Mouse (Mus musculus) forebrain, postnatal 0 days (tissue): ENCODE data around the gene Brdt. TPM values are rescaled to one million over a fixed set of nuclear protein-coding genes. Genes with fewer than 3 reads are reported as not detected.

Experiments
- ATAC-seq: fragments of 200-750 bp; cut with Nextera tagmentation; 2 replicates; pipeline ENCODE4 v1.8.0; 2017; ENCODE audit warnings: mild to moderate bottlenecking, moderate library complexity
- DNase-seq: peaks from one replicate; pipeline ENCODE4 v3.0.0-alpha.2; 2015
- H3K27ac ChIP-seq: fragments of 300-500 bp; sonication (generic); 2 replicates; pipeline ENCODE4 v1.5.1; 2014; ENCODE audit warnings: low read depth, mild to moderate bottlenecking, antibody characterized with exemption, low read length, moderate library complexity, mixed read lengths
- H3K27me3 ChIP-seq: fragments of 300-500 bp; sonication (generic); 2 replicates; pipeline ENCODE4 v1.6.1; 2014; ENCODE audit warnings: mild to moderate bottlenecking, low read length, mixed read lengths; ENCODE audit not compliant: insufficient read depth
- H3K36me3 ChIP-seq: fragments of 300-500 bp; sonication (generic); 2 replicates; pipeline ENCODE4 v1.6.1; 2014; ENCODE audit warnings: mild to moderate bottlenecking, moderate library complexity; ENCODE audit not compliant: insufficient read depth
- H3K4me1 ChIP-seq: fragments of 300-500 bp; sonication (generic); 2 replicates; pipeline ENCODE4 v1.6.1; 2014; ENCODE audit warnings: antibody characterized with exemption; ENCODE audit not compliant: insufficient read depth
- H3K4me2 ChIP-seq: fragments of 300-500 bp; sonication (generic); 2 replicates; pipeline ENCODE4 v1.6.1; 2014; ENCODE audit warnings: low read depth, mild to moderate bottlenecking, moderate library complexity
- H3K4me3 ChIP-seq: fragments of 300-500 bp; sonication (generic); 2 replicates; pipeline ENCODE4 v1.5.1; 2014; ENCODE audit warnings: low read depth, low read length, mixed read lengths
- H3K9ac ChIP-seq: fragments of 300-500 bp; sonication (generic); 2 replicates; pipeline ENCODE4 v1.6.1; 2014; ENCODE audit warnings: mild to moderate bottlenecking
- H3K9me3 ChIP-seq: fragments of 300-500 bp; sonication (generic); 2 replicates; pipeline ENCODE4 v1.6.1; 2016; ENCODE audit warnings: low read length
- CTCF ChIP-seq: sonication (generic); IDR thresholded peaks from 2 replicates; pipeline ENCODE4 v1.5.1; 2016; ENCODE audit warnings: antibody characterized with exemption, control low read depth, low read depth
- WGBS: fragments of 180-500 bp; shearing (Covaris S2); extraction: QIAGEN DNeasy Blood & Tissue Kit; methylation state at CpG from one replicate; pipeline ENCODE4 v1.1.7; 2014; 5-methylcytosine and 5-hydroxymethylcytosine counted together
- polyA plus RNA-seq: library from polyadenylated mRNA; unstranded; fragments of >200 nt; fragmentation: Nextera tagmentation; extraction: Ambion mirVana; gene quantifications from 2 replicates; pipeline ENCODE4 v1.2.1, GENCODE M21; 2015
- total RNA-seq: library from RNA; depleted of rRNA; stranded (reverse); fragments of >200 nt; gene quantifications from 2 replicates; pipeline ENCODE4 v1.2.3, GENCODE M21; 2014

Gene Brdt
- total and polyA plus RNA-seq, 2 experiments from 2014 or later, result 2.3 to 4.3 TPM

GRCm38 (mm10) chr5:107288427-107289233 is 42.3 kb upstream of the Brdt start:
- Histone ChIP-seq H3K36me3 (no peaks in the 10 kb centered on the region), H3K27ac (no peak overlapping the region)

GRCm38 (mm10) chr5:107289234-107289764 is 41.7 kb upstream of the Brdt start, which contains the start of gene Tgfbr3:
Tgfbr3 (minus strand) TSS chr5:107289629.
- peak; percentile 63 for TF ChIP-seq CTCF
- Histone ChIP-seq H3K9me3 (no peaks in the 10 kb centered on the region), H3K4me2 (peak within 1 kb of the TSS; percentile 100), H3K36me3 (no peaks in the 10 kb centered on the region), H3K4me1 (peaks cover 5% of the 10 kb centered on the region; the same call in 1 of the 2 replicates), H3K4me3 (peak within 1 kb of the TSS; percentile 70), H3K9ac (peak within 1 kb of the TSS; percentile 62), H3K27me3 (peaks cover 14% of the 10 kb centered on the region), H3K27ac (no peak within 1 kb of the TSS; the same call in 1 of the 2 replicates)
- 2% methylated on average over 44 of the region's 54 CpGs for WGBS
- ATAC-seq (peak; percentile 89), DNase-seq (peak; percentile 77)

More at GRCm38 (mm10) chr5:107288427-107289233, 42.3 kb upstream of the Brdt start:
- Histone ChIP-seq H3K9me3 (no peaks in the 10 kb centered on the region), H3K4me2 (peak overlapping the region; percentile 100), H3K9ac (peak overlapping the region; percentile 62), H3K4me3 (peak overlapping the region; percentile 70), H3K27me3 (peaks cover 14% of the 10 kb centered on the region), H3K4me1 (peaks cover 5% of the 10 kb centered on the region; the same call in 1 of the 2 replicates)
- ATAC-seq (peak; percentile 21), DNase-seq (no peak)
- under 1% methylated on average over 62 of the region's 62 CpGs for WGBS
- TF ChIP-seq CTCF, result no peak

GRCm38 (mm10) chr5:107289986-107290385 is 41.0 kb upstream of the Brdt start:
- Histone ChIP-seq H3K9ac (no peak overlapping the region), H3K36me3 (no peaks in the 10 kb centered on the region), H3K9me3 (no peaks in the 10 kb centered on the region), H3K4me2 (peak overlapping the region; percentile 100), H3K27ac (no peak overlapping the region), H3K4me1 (peaks cover 5% of the 10 kb centered on the region; the same call in 1 of the 2 replicates), H3K4me3 (peak overlapping the region; percentile 70), H3K27me3 (peaks cover 14% of the 10 kb centered on the region)
- DNase-seq, result no peak
- 30% methylated on average over 8 of the region's 8 CpGs for WGBS
- TF ChIP-seq CTCF, result no peak
- ATAC-seq, result no peak

- Histone ChIP-seq H3K4me2 (no peak overlapping the region), H3K36me3 (no peaks in the 10 kb centered on the region), H3K9ac (no peak overlapping the region), H3K4me1 (no peaks in the 10 kb centered on the region), H3K9me3 (no peaks in the 10 kb centered on the region), H3K27ac (no peak overlapping the region), H3K27me3 (no peaks in the 10 kb centered on the region; the same call in 1 of the 2 replicates), H3K4me3 (no peak overlapping the region)
- no peak for TF ChIP-seq CTCF
- ATAC-seq, result no peak
- DNase-seq, result no peak
- 80% methylated on average over 4 of the region's 4 CpGs for WGBS
These were observed 36.9 kb upstream of the Brdt start for GRCm38 (mm10) chr5:107294041-107294440.

GRCm38 (mm10) chr5:107295061-107295816 is 35.7 kb upstream of the Brdt start:
- no peak overlapping the region for H3K9ac ChIP-seq
- H3K9me3 ChIP-seq, result no peaks in the 10 kb centered on the region
- DNase-seq (no peak), ATAC-seq (no peak)
- no peak overlapping the region for H3K4me2 ChIP-seq
- 68% methylated on average over 8 of the region's 8 CpGs for WGBS
- TF ChIP-seq CTCF, result no peak
- no peaks in the 10 kb centered on the region; the same call in 1 of the 2 replicates for H3K27me3 ChIP-seq
- no peak overlapping the region for H3K4me3 ChIP-seq
- no peaks in the 10 kb centered on the region for H3K36me3 ChIP-seq
- H3K4me1 ChIP-seq, result no peaks in the 10 kb centered on the region
- no peak overlapping the region for H3K27ac ChIP-seq

- Histone ChIP-seq H3K9ac (no peak overlapping the region), H3K27ac (no peak overlapping the region), H3K4me1 (no peaks in the 10 kb centered on the region), H3K4me2 (no peak overlapping the region), H3K27me3 (no peaks in the 10 kb centered on the region; the same call in 1 of the 2 replicates), H3K9me3 (no peaks in the 10 kb centered on the region), H3K4me3 (no peak overlapping the region), H3K36me3 (no peaks in the 10 kb centered on the region)
- ATAC-seq (no peak), DNase-seq (no peak)
- WGBS, result 58% methylated on average over 16 of the region's 16 CpGs
- TF ChIP-seq CTCF, result no peak
These were observed 35.0 kb upstream of the Brdt start for GRCm38 (mm10) chr5:107295817-107296511.
